Mouse (Mus musculus) layer of hippocampus, adult 9-10 months (tissue): ENCODE results near the gene Sptbn4.

Experiments used
- DNase-seq: peaks from one replicate; pipeline ENCODE4 v3.0.0; 2022; ENCODE audit warnings: low spot score

Sptbn4 gene

GRCm38 (mm10) chr7:27345444-27345843 is 102.0 kb downstream of the Sptbn4 start:
- DNase-seq: no peak

- no peak for DNase-seq
Measured at GRCm38 (mm10) chr7:27342595-27342994, 104.9 kb downstream of the Sptbn4 start.

- no peak for DNase-seq
Measured at GRCm38 (mm10) chr7:27339519-27339918, 108.0 kb downstream of the Sptbn4 start.

GRCm38 (mm10) chr7:27339114-27339513 is 108.4 kb downstream of the Sptbn4 start:
- no peak for DNase-seq

- DNase-seq: no peak
Measured at GRCm38 (mm10) chr7:27337175-27337853, 110.2 kb downstream of the Sptbn4 start, which contains the start of gene Ltbp4. Gene Ltbp4 (minus strand): TSS chr7:27337692.

GRCm38 (mm10) chr7:27335928-27336823 is 111.3 kb downstream of the Sptbn4 start:
- DNase-seq: peak; percentile 88

GRCm38 (mm10) chr7:27335011-27335720 is 112.3 kb downstream of the Sptbn4 start:
- no peak for DNase-seq

- DNase-seq: no peak
Measured at GRCm38 (mm10) chr7:27334405-27334911, 113.0 kb downstream of the Sptbn4 start.

GRCm38 (mm10) chr7:27333316-27333941 is 114.1 kb downstream of the Sptbn4 start:
- DNase-seq: no peak

- no peak for DNase-seq
Measured at GRCm38 (mm10) chr7:27332353-27333199, 114.9 kb downstream of the Sptbn4 start.

- DNase-seq: no peak
Measured at GRCm38 (mm10) chr7:27331854-27332253, 115.6 kb downstream of the Sptbn4 start.

- DNase-seq: no peak
Measured at GRCm38 (mm10) chr7:27331541-27331851, 116.0 kb downstream of the Sptbn4 start.

GRCm38 (mm10) chr7:27330709-27331540 is 116.6 kb downstream of the Sptbn4 start:
- DNase-seq: no peak

GRCm38 (mm10) chr7:27329981-27330380 is 117.5 kb downstream of the Sptbn4 start:
- DNase-seq: no peak

- DNase-seq: peak; percentile 71
Measured at GRCm38 (mm10) chr7:27329326-27329947, 118.0 kb downstream of the Sptbn4 start.

GRCm38 (mm10) chr7:27328648-27329047 is 118.8 kb downstream of the Sptbn4 start:
- no peak for DNase-seq

- no peak for DNase-seq
Measured at GRCm38 (mm10) chr7:27328161-27328560, 119.3 kb downstream of the Sptbn4 start.

GRCm38 (mm10) chr7:27327500-27327899 is 120.0 kb downstream of the Sptbn4 start:
- no peak for DNase-seq

GRCm38 (mm10) chr7:27326101-27326880 is 121.2 kb downstream of the Sptbn4 start:
- no peak for DNase-seq
